Mouse (Mus musculus) left cerebral cortex, adult 2 months (tissue): ENCODE data around the gene Clp1. TPM values are rescaled to one million over a fixed set of nuclear protein-coding genes. Genes with fewer than 3 reads are reported as not detected.

ENCODE experiments used
- DNase-seq, 2 experiments: peaks; one replicate each; pipeline ENCODE4 v3.0.0; 2021 to 2022; ENCODE audit warnings: low spot score in 2 of 2, mixed read lengths in 1 of 2; ENCODE audit errors: extremely low spot score in 1 of 2
- H3K27ac ChIP-seq: fragments of 200-600 bp; 2 replicates; pipeline ENCODE4 v1.8.1; 2022
- H3K4me3 ChIP-seq: fragments of 200-600 bp; 2 replicates; pipeline ENCODE4 v1.8.1; 2022
- CTCF ChIP-seq: fragments of 200-600 bp; IDR thresholded peaks from 2 replicates; pipeline ENCODE4 v1.8.1; 2022; ENCODE audit warnings: antibody characterized with exemption, mild to moderate bottlenecking, moderate library complexity
- intact Hi-C: fragments of 180-260 bp; cut with DNase I; formaldehyde crosslinking; loops from one replicate; pipeline ENCODE4 v1.15.1; 2025
- total RNA-seq, 2 experiments: library from RNA; stranded (reverse); gene quantifications; 2 replicates each; pipeline ENCODE4 v1.2.3; 2021

The Clp1 gene
- total RNA-seq, 2 experiments from 2014 or later, result 8.8 to 10.2 TPM

GRCm38 (mm10) chr2:84758542-84759127 is 31.5 kb upstream of the Clp1 start:
- no peak for DNase-seq
- TF ChIP-seq CTCF, result peak; percentile 67
- Histone ChIP-seq H3K27ac (no peak overlapping the region), H3K4me3 (no peak overlapping the region)
- intact Hi-C loops, result loop anchor here (10.0 kb wide), 1 partner anchor 304 kb away; no protein-coding TSS in a partner anchor

GRCm38 (mm10) chr2:84757026-84757682 is 30.0 kb upstream of the Clp1 start:
- H3K4me3 ChIP-seq, result no peak overlapping the region
- intact Hi-C loops, result loop anchor here (10.0 kb wide), 1 partner anchor 302 kb away; no protein-coding TSS in a partner anchor
- TF ChIP-seq CTCF, result no peak
- H3K27ac ChIP-seq, result no peak overlapping the region
- no peak for DNase-seq

GRCm38 (mm10) chr2:84756245-84756644 is 29.1 kb upstream of the Clp1 start:
- no peak for TF ChIP-seq CTCF
- intact Hi-C loops, result loop anchor here (10.0 kb wide), 1 partner anchor 301 kb away; no protein-coding TSS in a partner anchor
- H3K4me3 ChIP-seq, result no peak overlapping the region
- no peak for DNase-seq
- H3K27ac ChIP-seq, result no peak overlapping the region

GRCm38 (mm10) chr2:84750115-84750514 is 23.0 kb upstream of the Clp1 start:
- no peak overlapping the region for H3K27ac ChIP-seq
- no peak for DNase-seq
- H3K4me3 ChIP-seq, result no peak overlapping the region
- intact Hi-C loops, result loop anchor here (10.0 kb wide), 1 partner anchor 295 kb away; no protein-coding TSS in a partner anchor
- TF ChIP-seq CTCF, result no peak

GRCm38 (mm10) chr2:84744126-84744525 is 17.0 kb upstream of the Clp1 start:
- no peak overlapping the region for H3K27ac ChIP-seq
- intact Hi-C loops, result loop anchor here (5.0 kb wide), 1 partner anchor 53 kb away; the partner anchor contains the start of gene Ube2l6
- TF ChIP-seq CTCF, result no peak
- no peak overlapping the region; the same call in 1 of the 2 replicates for H3K4me3 ChIP-seq
- DNase-seq, result no peak

- intact Hi-C loops, result loop anchor here (5.0 kb wide), 1 partner anchor 54 kb away; the partner anchor contains the start of gene Ube2l6
- TF ChIP-seq CTCF, result no peak
- peak within 1 kb of the TSS; percentile 74 for H3K27ac ChIP-seq
- peak within 1 kb of the TSS; percentile 64 for H3K4me3 ChIP-seq
- peak; percentile 49 to 67 for DNase-seq
Observed at GRCm38 (mm10) chr2:84743561-84743960, 16.4 kb upstream of the Clp1 start, which contains the start of gene Gm19426. TSS of gene Gm19426 (minus strand) at chr2:84743655.

GRCm38 (mm10) chr2:84742451-84743283 is 15.5 kb upstream of the Clp1 start:
- H3K4me3 ChIP-seq, result peak overlapping the region; percentile 64
- TF ChIP-seq CTCF, result no peak
- no peak for DNase-seq
- no peak overlapping the region; the same call in 1 of the 2 replicates for H3K27ac ChIP-seq
- intact Hi-C loops, result loop anchor here (5.0 kb wide), 1 partner anchor 55 kb away; the partner anchor contains the start of gene Ube2l6

- TF ChIP-seq CTCF, result no peak
- no peak for DNase-seq
- intact Hi-C loops, result loop anchor here (5.0 kb wide), 1 partner anchor 55 kb away; the partner anchor contains the start of gene Ube2l6
- Histone ChIP-seq H3K27ac (no peak overlapping the region), H3K4me3 (no peak overlapping the region; the same call in 1 of the 2 replicates)
Observed at GRCm38 (mm10) chr2:84741841-84742450, 14.8 kb upstream of the Clp1 start.

- peak; percentile 38 for TF ChIP-seq CTCF
- no peak overlapping the region for H3K27ac ChIP-seq
- intact Hi-C loops, result loop anchor here (5.0 kb wide), 1 partner anchor 57 kb away; the partner anchor contains the start of gene Ube2l6
- H3K4me3 ChIP-seq, result no peak overlapping the region
- peak in 1 of 2 experiments; percentile 16 for DNase-seq
Observed at GRCm38 (mm10) chr2:84740608-84741333, 13.6 kb upstream of the Clp1 start.

- intact Hi-C loops, result no loop called here
- TF ChIP-seq CTCF, result peak; percentile 27
- DNase-seq, result no peak
- Histone ChIP-seq H3K27ac (no peak overlapping the region), H3K4me3 (no peak overlapping the region)
Observed at GRCm38 (mm10) chr2:84738271-84738911, 11.2 kb upstream of the Clp1 start.
